Mouse (Mus musculus): Measurements from ENCODE around the gene Myo1d. TPM values are rescaled to one million over a fixed set of nuclear protein-coding genes. Genes with fewer than 3 reads are reported as not detected.
A peak's percentile ranks its signal among the peaks of the same experiment; 100 is the strongest.

The Myo1d gene
- total and polyA plus RNA-seq, 3 experiments: 15.9 to 81.1 (median 41.7) TPM

DNA sequence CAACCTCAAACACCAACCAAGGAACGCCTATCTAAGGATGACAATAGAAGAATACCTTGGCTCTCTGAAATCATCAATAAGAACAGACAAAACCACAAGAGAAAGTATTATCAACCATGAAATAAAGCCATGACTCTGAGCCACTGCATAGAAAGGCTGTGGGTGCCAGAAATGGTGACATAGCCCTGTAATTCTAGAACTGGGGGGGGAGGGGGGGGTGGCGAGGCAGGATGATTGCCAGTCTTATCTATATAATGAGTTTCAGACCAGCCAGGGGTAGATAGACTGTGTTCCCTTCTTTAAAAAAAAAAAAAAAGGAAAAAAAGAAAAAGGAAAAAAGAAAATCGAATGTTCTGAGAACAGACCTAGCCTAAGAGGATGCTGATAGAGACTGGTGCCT lies 81.1 kb downstream of the Myo1d start:
- H3K4me1 ChIP-seq (ENCODE audit: control insufficient read depth in 1 of 2, insufficient read depth in 2 of 2, low read length in 2 of 2): peaks cover 30 to 35% of the 10 kb centered on the region in 2 experiments
- peak overlapping the region; percentile 88 for H3K27ac ChIP-seq (ENCODE audit: control insufficient read depth, low read depth, low read length)
- H3K9ac ChIP-seq (ENCODE audit: control insufficient read depth, low read depth, low read length, poor library complexity, severe bottlenecking): peak overlapping the region; percentile 25
- DNase-seq (ENCODE audit: low read depth, low spot score): no peak
- no peaks in the 10 kb centered on the region; the same call in 1 of the 2 replicates for H3K79me2 ChIP-seq (ENCODE audit: control insufficient read depth, insufficient read depth, low read length, poor library complexity)
- H3K4me3 ChIP-seq (ENCODE audit: control insufficient read depth in 1 of 2, insufficient read depth in 1 of 2, low read depth in 2 of 2, low read length in 2 of 2): peak overlapping the region; percentile 24 to 41; a peak in 3 of 4 replicates
- H3K9me3 ChIP-seq (replicated peaks; ENCODE audit: insufficient read depth, low read length): no peaks in the 10 kb centered on the region
- peaks cover 0 to 48% of the 10 kb centered on the region in 2 experiments; a peak in 2 of 4 replicates for H3K36me3 ChIP-seq (ENCODE audit: control insufficient read depth in 1 of 2, insufficient read depth in 2 of 2, low read length in 2 of 2)
- H3K27me3 ChIP-seq (ENCODE audit: control insufficient read depth in 1 of 2, insufficient read depth in 2 of 2, low read length in 2 of 2): no peaks in the 10 kb centered on the region
- TF ChIP-seq SMC3 (IDR thresholded peaks at IDR 0.05; ENCODE audit: low read depth, low read length) (no peak; the same call in none of the 2 replicates), TCF12 (IDR thresholded peaks at IDR 0.05; ENCODE audit: low read depth, low read length) (peak; percentile 79), MAFK (IDR thresholded peaks at IDR 0.05; ENCODE audit: borderline replicate concordance, low read depth, low read length) (peak; percentile 18; the same call in 1 of the 2 replicates), MEF2A (IDR thresholded peaks at IDR 0.05; ENCODE audit: extremely low read depth, insufficient replicate concordance, low read depth, low read length, poor library complexity, severe bottlenecking) (no peak), ELF1 (IDR thresholded peaks at IDR 0.05; ENCODE audit: low read depth, low read length) (0 out of 2 replicates have a peak, but pooled peaks have one; percentile 3), POLR2AphosphoS5 (IDR thresholded peaks at IDR 0.05; ENCODE audit: borderline replicate concordance, low read depth, low read length) (no peak), TAL1 (IDR thresholded peaks at IDR 0.05; ENCODE audit: low read length) (no peak), MAX (IDR thresholded peaks at IDR 0.05; ENCODE audit: low read length) (no peak), TBP (IDR thresholded peaks at IDR 0.05; ENCODE audit: low read depth, low read length) (no peak), USF2 (IDR thresholded peaks at IDR 0.05; ENCODE audit: borderline replicate concordance in 1 of 2, insufficient read depth in 1 of 2, low read depth in 1 of 2, low read length in 2 of 2) (no peak), POLR2A (IDR thresholded peaks at IDR 0.05; ENCODE audit: control insufficient read depth in 1 of 2, insufficient read depth in 1 of 2, low read depth in 1 of 2, low read length in 2 of 2, poor library complexity in 1 of 2) (no peak), CTCF (IDR thresholded peaks at IDR 0.05 in 2 of 3, conservative IDR thresholded peaks at IDR 0.05 in 1 of 3; ENCODE audit: control insufficient read depth in 1 of 3, insufficient read depth in 1 of 3, low read depth in 2 of 3, low read length in 3 of 3, poor library complexity in 1 of 3, severe bottlenecking in 1 of 3) (no peak), MYB (IDR thresholded peaks at IDR 0.05; ENCODE audit: low read depth, low read length) (no peak), ZKSCAN1 (IDR thresholded peaks at IDR 0.05; ENCODE audit: low read depth, low read length) (no peak; the same call in 1 of the 2 replicates), ZMIZ1 (IDR thresholded peaks at IDR 0.05; ENCODE audit: low read depth, low read length) (no peak), SIN3A (IDR thresholded peaks at IDR 0.05; ENCODE audit: low read length) (peak; percentile 53; the same call in 1 of the 2 replicates), ZC3H11A (IDR thresholded peaks at IDR 0.05; ENCODE audit: low read depth, low read length) (no peak), MYC (IDR thresholded peaks at IDR 0.05; ENCODE audit: low read depth, low read length) (no peak), MAZ (IDR thresholded peaks at IDR 0.05; ENCODE audit: low read depth, low read length) (peak; percentile 38; the same call in 1 of the 2 replicates), USF1 (IDR thresholded peaks at IDR 0.05; ENCODE audit: low read depth, low read length) (no peak), BHLHE40 (IDR thresholded peaks at IDR 0.05; ENCODE audit: borderline replicate concordance, low read depth, low read length) (no peak), NRF1 (IDR thresholded peaks at IDR 0.05; ENCODE audit: insufficient read depth, low read depth, low read length, poor library complexity, severe bottlenecking) (no peak), RAD21 (IDR thresholded peaks at IDR 0.05; ENCODE audit: low read depth, low read length) (no peak), EP300 (IDR thresholded peaks at IDR 0.05; ENCODE audit: low read depth in 1 of 2, low read length in 2 of 2) (peak; percentile 11 to 76; a peak in 3 of 4 replicates), CHD2 (IDR thresholded peaks at IDR 0.05; ENCODE audit: low read length) (no peak), MXI1 (IDR thresholded peaks at IDR 0.05; ENCODE audit: low read depth, low read length) (peak; percentile 47; the same call in 1 of the 2 replicates), CHD1 (IDR thresholded peaks at IDR 0.05; ENCODE audit: low read depth, low read length) (no peak), GABPA (IDR thresholded peaks at IDR 0.05; ENCODE audit: low read depth, low read length) (no peak), KAT2A (conservative IDR thresholded peaks at IDR 0.05; ENCODE audit: low read depth, low read length) (0 out of 2 replicates have a peak, but pooled peaks have one; percentile 13), HCFC1 (IDR thresholded peaks at IDR 0.05; ENCODE audit: low read depth, low read length) (no peak), GATA1 (IDR thresholded peaks at IDR 0.05; ENCODE audit: low read depth, low read length) (no peak; the same call in 1 of the 2 replicates), POLR2AphosphoS2 (IDR thresholded peaks at IDR 0.05; ENCODE audit: low read length) (no peak), E2F4 (IDR thresholded peaks at IDR 0.05; ENCODE audit: borderline replicate concordance, low read depth, low read length) (no peak), RCOR1 (IDR thresholded peaks at IDR 0.05; ENCODE audit: low read depth, low read length) (peak; percentile 75; the same call in 1 of the 2 replicates), NELFE (IDR thresholded peaks at IDR 0.05; ENCODE audit: low read depth, low read length) (no peak), ETS1 (IDR thresholded peaks at IDR 0.05; ENCODE audit: low read depth, low read length) (peak; percentile 93), ZNF384 (IDR thresholded peaks at IDR 0.05; ENCODE audit: low read depth, low read length) (peak; percentile 93)

Data from MEL (cell line).